Mouse (Mus musculus): ENCODE data around the gene Zpr1. TPM values are rescaled to one million over a fixed set of nuclear protein-coding genes. Genes with fewer than 3 reads are reported as not detected.

Gene Zpr1
- 114 TPM for polyA plus RNA-seq (2017; shearing (Covaris generic))

DNA sequence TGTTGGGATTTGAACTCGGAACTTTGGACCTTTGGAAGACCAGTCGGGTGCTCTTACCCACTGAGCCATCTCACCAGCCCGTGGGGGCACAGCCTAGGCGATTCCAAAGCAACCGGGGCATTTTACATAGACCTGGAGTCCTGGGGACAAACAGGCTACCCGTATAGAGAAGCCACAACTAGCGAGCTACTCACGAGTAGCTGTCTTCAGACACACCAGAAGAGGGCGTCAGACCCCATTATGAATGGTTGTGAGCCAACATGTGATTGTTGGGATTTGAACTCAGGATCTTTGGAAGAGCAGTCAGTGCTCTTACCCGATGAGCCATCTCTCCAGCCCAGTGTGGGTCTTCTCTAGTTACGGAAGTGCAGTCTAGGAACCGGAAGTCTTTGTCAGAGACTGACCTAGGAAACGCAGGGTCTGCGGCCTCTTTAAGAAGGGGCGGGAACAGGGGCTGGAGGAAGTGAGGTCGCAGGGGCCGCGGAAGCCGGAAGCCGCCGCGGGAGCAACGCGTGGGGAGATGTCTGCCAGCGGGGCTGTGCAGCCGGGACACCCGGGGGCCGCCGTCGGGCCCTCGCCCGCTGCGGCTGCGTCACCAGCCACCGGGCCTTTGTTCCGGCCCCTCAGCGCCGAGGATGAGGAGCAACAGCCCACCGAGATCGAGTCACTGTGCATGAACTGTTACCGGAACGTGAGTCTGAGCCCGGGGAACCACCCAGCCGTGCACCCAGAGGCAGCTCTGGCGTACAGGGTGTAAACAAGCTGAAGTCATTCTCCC lies at the start of gene Zpr1:
Gene Zpr1, plus strand, starts transcription at position 388 of the 778 bp plus-strand sequence.

DNA sequence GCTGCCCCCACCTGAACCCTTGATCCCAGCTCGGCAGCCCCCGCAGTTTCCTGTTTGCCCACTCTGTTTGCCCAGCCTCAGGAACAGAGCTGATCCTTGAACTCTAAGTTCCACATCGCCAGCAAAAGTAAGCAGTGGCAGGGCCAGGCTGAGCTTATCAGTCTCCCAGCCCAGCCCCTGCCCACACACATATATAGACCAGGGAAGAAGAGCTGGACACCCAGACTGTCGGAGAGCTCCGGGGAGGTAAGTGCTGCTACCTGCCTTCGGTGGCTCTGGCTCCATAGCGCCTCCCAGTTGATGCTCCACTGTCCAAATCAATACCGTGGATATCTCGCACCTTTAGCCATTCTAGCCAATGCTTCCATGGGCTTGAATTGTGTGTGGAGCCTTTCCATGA lies 44.4 kb upstream of the Zpr1 start, which contains the start of gene Apoa1:
Gene Apoa1, plus strand, starts transcription at position 90 of the 400 bp plus-strand sequence.

DNA sequence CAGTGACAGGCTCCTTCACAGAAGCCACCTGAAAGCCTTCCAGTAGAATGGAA lies 37.4 kb upstream of the Zpr1 start, which contains the start of gene Apoc3:
Gene Apoc3, minus strand, starts transcription at position 41 of the 53 bp plus-strand sequence.

DNA sequence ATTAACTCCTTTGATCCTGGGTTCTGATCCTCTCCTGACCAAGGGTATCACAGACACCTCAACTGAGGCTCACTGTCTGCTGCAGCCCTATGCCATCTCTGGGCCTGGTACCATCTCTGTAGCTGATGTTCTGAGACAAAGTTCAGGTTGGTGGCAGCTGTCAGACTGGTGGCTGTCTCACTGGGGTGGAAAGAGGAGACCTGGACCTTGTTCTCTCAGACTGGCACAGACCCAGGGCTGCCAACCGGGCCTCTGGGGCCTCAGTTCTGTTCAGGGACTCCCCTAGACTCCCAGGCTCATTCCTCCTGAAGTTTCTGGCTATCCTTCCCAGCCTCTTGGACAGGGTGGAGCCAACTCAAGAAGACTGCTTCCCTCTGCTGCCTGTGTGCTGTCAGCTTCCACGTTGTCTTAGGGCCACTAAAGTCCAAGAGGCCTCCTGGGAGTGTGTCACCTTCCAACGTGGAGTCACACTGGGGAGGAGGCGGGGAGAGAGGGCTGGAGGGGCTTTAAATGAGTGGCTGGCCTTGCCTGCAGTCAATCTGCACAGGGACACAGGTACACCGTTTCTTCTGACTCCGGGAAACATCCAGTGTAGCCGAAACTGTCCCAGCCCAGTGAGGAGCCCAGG lies 32.2 kb upstream of the Zpr1 start, which contains the start of gene Apoa4:
Gene Apoa4, plus strand, starts transcription at position 171 of the 628 bp plus-strand sequence.

DNA sequence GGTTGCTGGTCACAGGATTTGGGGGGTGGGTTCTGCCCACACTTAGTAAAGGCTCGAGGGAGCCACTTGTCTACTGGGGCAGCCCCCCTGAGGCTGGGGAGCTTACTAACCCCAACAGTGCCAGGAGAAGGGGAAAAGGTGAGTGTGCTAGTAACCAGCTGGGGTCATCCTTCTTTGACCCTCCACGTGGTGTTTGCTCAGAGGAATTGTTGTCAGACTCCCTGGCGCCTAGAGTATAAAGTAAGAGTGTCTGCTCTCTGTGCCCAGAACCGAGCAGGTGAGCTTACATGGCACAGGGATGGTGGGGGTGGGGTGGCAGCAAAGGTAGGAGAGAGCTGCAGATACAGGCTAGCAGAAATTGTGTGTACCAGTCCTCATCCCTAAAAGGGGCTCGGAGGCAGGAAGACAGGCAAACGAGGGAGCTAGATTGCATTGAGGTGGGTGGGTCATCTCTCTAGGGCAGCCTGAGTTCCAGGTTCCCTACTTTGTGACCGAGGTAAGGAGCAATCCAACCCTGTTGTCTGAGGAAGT lies 4.5 kb upstream of the Zpr1 start, which contains the start of gene Apoa5:
Gene Apoa5, plus strand, starts transcription at position 291 of the 531 bp plus-strand sequence.

DNA sequence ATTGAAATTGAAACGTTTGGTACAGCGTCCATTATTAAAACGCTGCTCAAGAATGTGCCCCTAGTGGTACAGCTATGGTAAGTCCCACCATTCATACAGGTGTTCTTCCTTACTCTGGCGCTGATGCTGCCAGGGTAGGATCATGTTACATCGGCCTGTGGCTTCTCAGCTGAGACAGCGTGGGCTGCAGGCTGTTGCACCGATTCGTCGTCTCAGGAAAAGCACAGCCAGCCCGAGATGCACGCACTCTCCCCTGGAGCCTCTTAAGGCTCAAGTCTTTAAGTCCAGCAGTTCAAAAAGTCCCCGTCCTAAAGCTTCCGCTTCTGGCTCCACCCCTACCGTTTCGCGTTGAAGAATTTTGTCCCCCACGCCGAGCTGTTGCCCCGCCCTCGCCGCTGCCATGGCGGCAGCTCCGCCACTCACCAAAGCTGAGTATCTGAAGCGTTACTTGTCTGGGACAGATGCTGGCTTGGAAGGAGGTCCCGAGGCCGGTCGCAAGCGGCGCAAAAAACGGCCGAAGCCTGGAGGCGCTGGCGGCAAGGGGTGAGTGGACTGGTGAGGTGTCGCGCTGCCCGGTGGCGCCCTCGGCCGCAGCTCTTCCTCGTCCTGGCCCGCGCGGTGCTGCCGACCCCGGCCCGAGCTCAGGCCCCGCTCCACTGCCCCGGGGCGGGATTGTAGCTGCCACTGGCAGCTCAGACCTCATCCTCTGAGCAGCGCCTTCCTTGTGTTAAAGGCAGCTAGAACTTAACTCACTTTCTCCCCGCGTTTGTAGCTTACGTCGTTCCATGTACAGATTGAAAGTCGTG lies 10.0 kb downstream of the Zpr1 start, which contains the start of gene Bud13:
Gene Bud13, plus strand, starts transcription at position 378 of the 806 bp plus-strand sequence.

DNA sequence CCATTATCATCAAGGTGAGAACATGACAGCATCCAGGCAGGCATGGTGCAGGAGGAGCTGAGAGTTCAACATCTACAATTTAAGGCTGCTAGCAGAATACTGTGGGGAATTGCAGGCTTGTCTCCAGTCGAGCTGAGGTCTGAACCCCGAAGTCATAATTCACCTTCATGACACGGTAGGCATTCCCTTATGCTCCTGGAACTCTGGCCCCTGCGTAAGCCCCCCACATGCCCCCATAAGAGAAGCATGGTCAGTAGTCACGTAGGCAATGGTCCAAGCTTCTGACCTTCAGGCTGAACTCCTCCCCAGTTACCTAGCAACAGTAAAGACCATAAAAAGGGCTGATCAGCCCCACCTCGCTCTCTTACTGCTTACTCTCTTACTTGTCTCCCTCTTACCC lies 47.0 kb downstream of the Zpr1 start, which contains the start of gene 4931429L15Rik:
Gene 4931429L15Rik, minus strand, starts transcription at position 101 of the 400 bp plus-strand sequence.

Other genes with a start within 250 kb of the Zpr1 start
- not detected for gene Apoa1, start 44.5 kb upstream of the Zpr1 start, polyA plus RNA-seq (2017; shearing (Covaris generic))
- not detected for gene Apoc3, start 37.4 kb upstream of the Zpr1 start, polyA plus RNA-seq (2017; shearing (Covaris generic))
- gene Apoa4, start 32.4 kb upstream of the Zpr1 start, polyA plus RNA-seq (2017; shearing (Covaris generic)) = not detected
- not detected for gene Apoa5, start 4.4 kb upstream of the Zpr1 start, polyA plus RNA-seq (2017; shearing (Covaris generic))
- gene Bud13, start 9.9 kb downstream of the Zpr1 start, polyA plus RNA-seq (2017; shearing (Covaris generic)) = 29.8 TPM
- gene 4931429L15Rik, start 46.9 kb downstream of the Zpr1 start, polyA plus RNA-seq (2017; shearing (Covaris generic)) = not detected